Mouse (Mus musculus) neural tube, embryonic 14.5 days (tissue): ENCODE data around the gene Rad9b. TPM values are rescaled to one million over a fixed set of nuclear protein-coding genes. Genes with fewer than 3 reads are reported as not detected.

ENCODE experiments used
- ATAC-seq: fragments of 200-750 bp; cut with Nextera tagmentation; 2 replicates; pipeline ENCODE4 v1.8.0; 2017; ENCODE audit warnings: low read depth, mild to moderate bottlenecking, moderate TSS enrichment, moderate library complexity
- H3K27ac ChIP-seq: fragments of 300-500 bp; sonication (generic); 2 replicates; pipeline ENCODE4 v1.5.1; 2014; ENCODE audit warnings: low read depth, mild to moderate bottlenecking, control low read depth, low read length, moderate library complexity, mixed read lengths
- H3K27me3 ChIP-seq: fragments of 300-500 bp; sonication (generic); 2 replicates; pipeline ENCODE4 v1.6.1; 2014; ENCODE audit warnings: low read length; ENCODE audit not compliant: control insufficient read depth, insufficient read depth
- H3K36me3 ChIP-seq: fragments of 300-500 bp; sonication (generic); 2 replicates; pipeline ENCODE4 v1.6.1; 2014; ENCODE audit warnings: low read length, mixed read lengths; ENCODE audit not compliant: control insufficient read depth, insufficient read depth
- H3K4me1 ChIP-seq: fragments of 300-500 bp; sonication (generic); 2 replicates; pipeline ENCODE4 v1.6.1; 2014; ENCODE audit warnings: low read length; ENCODE audit not compliant: control insufficient read depth, insufficient read depth
- H3K4me2 ChIP-seq: fragments of 300-500 bp; sonication (generic); 2 replicates; pipeline ENCODE4 v1.6.1; 2014; ENCODE audit warnings: mild to moderate bottlenecking, low read depth, low read length, control low read depth
- H3K4me3 ChIP-seq: fragments of 300-500 bp; sonication (generic); 2 replicates; pipeline ENCODE4 v1.5.1; 2014; ENCODE audit warnings: low read depth, low read length, control low read depth, mixed read lengths
- H3K9ac ChIP-seq: fragments of 300-500 bp; sonication (generic); replicated peaks from 2 replicates; pipeline ENCODE4 v1.6.1; 2014; ENCODE audit warnings: low read depth, mild to moderate bottlenecking, control low read depth, low read length, mixed read lengths
- H3K9me3 ChIP-seq: fragments of 300-500 bp; sonication (generic); 2 replicates; pipeline ENCODE4 v1.6.1; 2016; ENCODE audit warnings: low read length; ENCODE audit not compliant: control insufficient read depth
- WGBS: fragments of 180-500 bp; shearing (Covaris S2); extraction: QIAGEN DNeasy Blood & Tissue Kit; methylation state at CpG from one replicate; pipeline ENCODE4 v1.1.7; 2014; 5-methylcytosine and 5-hydroxymethylcytosine counted together
- polyA plus RNA-seq: library from polyadenylated mRNA; unstranded; fragments of >200 nt; fragmentation: Nextera tagmentation; extraction: Ambion mirVana; gene quantifications from 2 replicates; pipeline ENCODE4 v1.2.1, GENCODE M21; 2014

Rad9b gene
- polyA plus RNA-seq, 1 experiment from 2014 or later, result 24.7 TPM

DNA sequence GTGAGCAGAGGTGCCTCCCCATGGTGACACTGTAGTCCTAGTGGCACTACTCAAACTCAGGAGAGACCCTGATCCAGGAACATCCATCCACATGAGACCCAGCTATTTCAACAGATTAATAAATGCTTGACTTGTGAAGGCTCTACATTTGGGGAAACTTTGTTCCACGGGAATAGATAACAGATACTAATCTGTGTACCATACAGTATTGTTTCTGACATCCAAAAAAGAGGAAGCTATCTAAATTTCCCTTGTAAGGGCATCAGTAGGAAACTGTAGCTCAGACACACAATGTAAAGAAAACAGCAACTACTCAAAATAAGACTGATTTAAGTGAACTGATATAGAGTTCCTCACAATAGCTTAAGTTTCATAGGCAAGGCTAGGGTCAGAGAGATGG lies 11.2 kb downstream of the Rad9b start:
- no peaks in the 10 kb centered on the region for H3K4me1 ChIP-seq
- H3K9me3 ChIP-seq, result no peaks in the 10 kb centered on the region
- no peak overlapping the region for H3K27ac ChIP-seq
- H3K4me3 ChIP-seq, result no peak overlapping the region
- no peak overlapping the region for H3K9ac ChIP-seq
- no peak overlapping the region for H3K4me2 ChIP-seq
- WGBS, result 90% methylated on average over 1 of the region's 1 CpGs
- ATAC-seq, result no peak
- no peaks in the 10 kb centered on the region for H3K27me3 ChIP-seq
- H3K36me3 ChIP-seq, result no peaks in the 10 kb centered on the region

DNA sequence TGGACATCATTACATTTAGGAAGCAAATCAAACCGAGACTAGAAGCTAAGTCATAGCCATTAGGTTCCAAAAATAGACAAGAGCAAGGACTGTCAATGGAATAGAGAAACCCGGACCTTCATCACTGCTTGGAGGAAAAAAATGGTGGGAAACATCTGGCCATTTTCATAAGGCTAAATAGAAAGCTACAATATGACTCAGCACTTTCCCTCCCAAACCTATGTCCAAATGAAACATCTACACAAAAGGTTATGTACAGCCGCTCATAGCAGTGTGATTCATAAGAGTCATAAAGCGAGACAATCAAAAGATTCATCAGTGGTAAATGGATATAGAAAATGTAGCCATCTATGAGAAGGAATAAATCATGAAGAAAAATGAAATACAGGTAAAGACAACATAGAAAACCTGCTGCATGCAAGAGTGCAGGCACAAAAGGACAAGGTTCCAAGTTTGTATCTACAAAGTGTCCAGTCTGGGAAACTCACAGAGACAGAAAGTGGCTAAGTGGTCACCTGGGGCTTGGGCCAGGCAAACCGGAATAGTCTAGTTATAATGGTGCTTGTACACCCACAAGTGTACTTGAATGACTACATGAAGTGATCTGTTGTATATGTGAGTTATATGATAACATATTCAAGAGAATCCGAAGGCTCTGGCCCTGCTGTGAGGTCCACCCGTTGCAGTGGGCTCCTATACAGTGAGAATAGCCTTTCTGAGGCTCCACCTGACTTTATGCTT lies 17.3 kb downstream of the Rad9b start:
- Histone ChIP-seq H3K9ac (no peak overlapping the region), H3K9me3 (no peaks in the 10 kb centered on the region), H3K4me3 (no peak overlapping the region), H3K4me1 (no peaks in the 10 kb centered on the region), H3K27me3 (no peaks in the 10 kb centered on the region), H3K27ac (no peak overlapping the region), H3K36me3 (no peaks in the 10 kb centered on the region), H3K4me2 (no peak overlapping the region)
- WGBS, result 94% methylated on average over 7 of the region's 7 CpGs
- no peak for ATAC-seq

DNA sequence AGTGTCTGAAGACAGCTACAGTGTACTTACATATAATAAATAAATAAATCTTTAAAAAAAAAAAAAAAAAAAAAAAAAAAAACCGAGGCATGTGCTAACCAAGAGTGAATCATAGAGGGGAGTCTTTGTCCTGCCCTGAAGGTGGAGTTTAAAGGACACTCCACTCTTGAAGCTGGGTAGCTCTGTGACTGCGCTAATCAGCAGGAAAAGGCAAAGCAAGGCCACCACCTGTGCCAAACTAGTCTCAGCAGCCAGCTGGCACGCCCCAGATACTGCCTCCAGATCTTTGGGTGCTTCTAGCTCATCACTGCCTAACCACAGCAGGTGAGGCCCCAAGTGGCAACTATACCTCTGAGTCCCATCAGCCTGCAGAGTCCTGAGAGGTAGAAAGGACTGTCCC lies 19.4 kb downstream of the Rad9b start:
- Histone ChIP-seq H3K27ac (no peak overlapping the region), H3K4me3 (no peak overlapping the region), H3K4me1 (no peaks in the 10 kb centered on the region), H3K9me3 (no peaks in the 10 kb centered on the region), H3K27me3 (no peaks in the 10 kb centered on the region), H3K9ac (no peak overlapping the region), H3K4me2 (no peak overlapping the region), H3K36me3 (no peaks in the 10 kb centered on the region)
- 78% methylated on average over 3 of the region's 3 CpGs for WGBS
- ATAC-seq, result no peak

DNA sequence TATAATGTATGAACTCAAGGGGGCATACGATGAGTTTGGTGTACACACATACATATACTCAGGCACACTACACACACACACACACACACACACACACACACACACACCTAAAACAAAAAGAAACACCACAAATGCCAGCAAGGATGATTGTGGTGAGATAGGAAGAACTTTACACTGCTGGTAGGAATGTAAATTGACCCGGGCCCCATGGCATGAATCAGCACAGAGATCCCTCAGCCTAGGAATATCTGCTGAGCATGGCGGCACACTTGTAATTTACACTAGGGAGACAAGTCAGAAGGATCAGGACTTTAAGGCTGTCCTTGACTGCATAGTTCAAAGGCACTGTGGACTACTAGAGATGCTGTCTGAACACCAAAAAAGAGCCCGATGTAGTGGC lies 23.8 kb downstream of the Rad9b start:
- Histone ChIP-seq H3K36me3 (peaks cover 9% of the 10 kb centered on the region), H3K4me2 (no peak overlapping the region), H3K4me3 (no peak overlapping the region), H3K27ac (no peak overlapping the region), H3K9me3 (no peaks in the 10 kb centered on the region), H3K9ac (no peak overlapping the region), H3K27me3 (no peaks in the 10 kb centered on the region), H3K4me1 (no peaks in the 10 kb centered on the region)
- WGBS, result 93% methylated on average over 4 of the region's 4 CpGs
- no peak for ATAC-seq

DNA sequence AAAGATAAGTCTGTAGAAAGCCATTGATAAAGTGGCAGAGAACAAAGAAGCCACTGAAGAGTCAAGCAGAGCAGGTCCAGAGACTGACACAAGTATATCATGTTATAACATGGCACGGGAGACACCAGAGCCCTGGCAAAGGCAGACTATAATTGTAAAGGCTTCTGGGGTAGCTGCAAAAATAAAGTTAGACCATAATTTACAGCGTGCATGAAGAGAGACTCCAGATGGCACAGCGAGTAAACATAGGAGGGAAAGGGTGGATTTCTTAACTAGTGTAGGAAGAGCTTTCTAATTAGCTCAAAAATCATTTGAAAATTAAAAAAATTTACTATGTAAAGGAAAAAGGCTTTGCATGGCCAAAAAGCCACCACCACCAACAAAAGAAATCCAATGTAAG lies 26.8 kb downstream of the Rad9b start:
- no peaks in the 10 kb centered on the region for H3K9me3 ChIP-seq
- WGBS, result 86% methylated on average over 3 of the region's 3 CpGs

DNA sequence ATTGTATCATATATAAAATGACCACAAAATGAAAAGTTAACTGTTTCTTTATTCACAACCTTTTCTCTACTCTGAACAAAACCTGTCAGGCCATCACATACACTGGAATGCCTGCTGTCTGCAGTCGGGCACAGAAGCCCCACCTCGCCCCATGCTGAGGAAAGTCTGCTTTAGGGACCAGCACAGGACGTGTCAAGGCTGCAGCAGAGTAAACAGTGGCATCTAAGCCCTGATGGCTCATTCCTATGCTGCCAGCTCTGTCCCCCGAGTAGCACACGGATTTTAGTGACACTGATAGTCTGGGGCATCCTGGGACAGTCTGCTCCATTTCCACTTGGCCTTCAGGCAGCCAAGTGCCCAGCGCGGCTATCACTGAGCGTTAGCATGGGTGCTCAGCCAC lies 28.6 kb downstream of the Rad9b start:
- no peak overlapping the region for H3K4me3 ChIP-seq
- no peaks in the 10 kb centered on the region for H3K4me1 ChIP-seq
- no peak overlapping the region for H3K4me2 ChIP-seq
- H3K27me3 ChIP-seq, result no peaks in the 10 kb centered on the region
- no peak overlapping the region for H3K9ac ChIP-seq
- WGBS, result 88% methylated on average over 8 of the region's 8 CpGs
- ATAC-seq, result no peak
- no peak overlapping the region for H3K27ac ChIP-seq
- H3K36me3 ChIP-seq, result peaks cover 27% of the 10 kb centered on the region
- no peaks in the 10 kb centered on the region for H3K9me3 ChIP-seq

More for the DNA sequence above, 26.8 kb downstream of the Rad9b start:
- H3K36me3 ChIP-seq, result peaks cover 20% of the 10 kb centered on the region
- H3K27me3 ChIP-seq, result no peaks in the 10 kb centered on the region
- H3K4me3 ChIP-seq, result no peak overlapping the region
- no peak for ATAC-seq
- H3K9ac ChIP-seq, result no peak overlapping the region
- no peaks in the 10 kb centered on the region for H3K4me1 ChIP-seq
- no peak overlapping the region for H3K4me2 ChIP-seq
- H3K27ac ChIP-seq, result no peak overlapping the region

DNA sequence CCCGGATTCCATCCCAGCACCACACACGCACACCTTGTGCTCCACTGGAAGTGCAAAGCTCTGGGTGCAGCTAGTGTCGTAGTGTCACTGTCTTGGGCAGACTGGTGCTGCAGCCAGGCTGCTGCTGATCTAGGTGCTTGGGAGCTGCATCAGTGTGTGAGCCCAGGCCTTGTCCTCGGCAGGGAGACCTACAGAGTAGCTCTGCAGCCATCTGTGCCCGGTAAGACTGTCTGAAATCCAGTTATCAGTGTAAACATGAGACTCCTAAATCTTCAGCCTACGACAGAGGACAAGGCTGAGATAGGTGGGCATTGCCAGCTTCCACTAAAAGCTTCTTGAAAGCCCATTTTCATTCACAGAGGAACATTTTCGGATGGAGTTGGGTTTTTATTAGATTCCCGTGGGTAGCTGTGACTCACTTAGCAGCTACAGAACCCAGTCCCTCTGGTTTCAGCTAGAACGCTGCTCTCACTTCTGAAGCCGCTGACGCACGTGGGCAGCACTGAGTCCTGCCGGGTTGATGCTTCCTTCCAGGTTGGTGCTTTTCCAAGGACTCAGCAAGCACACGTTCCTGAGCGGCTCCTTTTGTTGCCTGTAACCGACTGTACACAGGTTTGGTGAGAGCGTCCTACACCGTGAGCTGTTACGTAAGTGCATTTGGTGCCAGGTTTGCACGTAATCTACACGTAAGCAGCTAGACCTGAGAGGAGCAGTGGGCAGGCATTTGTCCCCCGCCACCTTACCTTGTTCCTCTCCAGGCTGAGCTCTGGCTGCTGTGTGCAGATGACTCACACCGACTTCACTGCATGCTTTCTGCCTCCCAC lies 29.2 kb downstream of the Rad9b start:
- no peak overlapping the region for H3K9ac ChIP-seq
- H3K9me3 ChIP-seq, result no peaks in the 10 kb centered on the region
- ATAC-seq, result no peak
- H3K4me3 ChIP-seq, result no peak overlapping the region
- H3K36me3 ChIP-seq, result peaks cover 33% of the 10 kb centered on the region
- no peak overlapping the region for H3K27ac ChIP-seq
- H3K4me1 ChIP-seq, result no peaks in the 10 kb centered on the region
- 93% methylated on average over 23 of the region's 23 CpGs for WGBS
- no peaks in the 10 kb centered on the region for H3K27me3 ChIP-seq
- no peak overlapping the region for H3K4me2 ChIP-seq

DNA sequence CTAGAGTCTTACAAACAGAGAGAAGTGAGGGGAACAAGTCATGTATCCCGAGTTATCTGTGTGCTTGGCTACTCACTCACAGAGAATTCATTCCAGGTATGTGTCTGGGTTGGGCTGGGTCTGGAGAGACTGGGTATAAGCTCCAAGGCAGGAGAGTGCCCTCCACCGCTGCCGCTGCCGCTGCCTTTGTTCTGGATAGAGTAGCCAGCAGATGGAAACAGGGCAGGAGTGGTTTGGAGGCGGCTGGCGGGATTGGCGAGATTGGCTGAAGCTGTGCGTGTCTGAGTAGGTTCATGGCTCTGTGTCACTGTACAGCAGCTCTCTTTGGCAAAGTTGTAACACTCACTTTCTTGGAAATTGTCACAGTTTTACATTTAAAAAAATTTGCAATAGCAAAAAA lies 30.5 kb downstream of the Rad9b start:
- Histone ChIP-seq H3K4me1 (no peaks in the 10 kb centered on the region), H3K36me3 (peaks cover 34% of the 10 kb centered on the region), H3K4me2 (no peak overlapping the region), H3K9ac (no peak overlapping the region), H3K27me3 (no peaks in the 10 kb centered on the region), H3K27ac (no peak overlapping the region), H3K4me3 (no peak overlapping the region), H3K9me3 (no peaks in the 10 kb centered on the region)
- 73% methylated on average over 8 of the region's 8 CpGs for WGBS
- ATAC-seq, result no peak

DNA sequence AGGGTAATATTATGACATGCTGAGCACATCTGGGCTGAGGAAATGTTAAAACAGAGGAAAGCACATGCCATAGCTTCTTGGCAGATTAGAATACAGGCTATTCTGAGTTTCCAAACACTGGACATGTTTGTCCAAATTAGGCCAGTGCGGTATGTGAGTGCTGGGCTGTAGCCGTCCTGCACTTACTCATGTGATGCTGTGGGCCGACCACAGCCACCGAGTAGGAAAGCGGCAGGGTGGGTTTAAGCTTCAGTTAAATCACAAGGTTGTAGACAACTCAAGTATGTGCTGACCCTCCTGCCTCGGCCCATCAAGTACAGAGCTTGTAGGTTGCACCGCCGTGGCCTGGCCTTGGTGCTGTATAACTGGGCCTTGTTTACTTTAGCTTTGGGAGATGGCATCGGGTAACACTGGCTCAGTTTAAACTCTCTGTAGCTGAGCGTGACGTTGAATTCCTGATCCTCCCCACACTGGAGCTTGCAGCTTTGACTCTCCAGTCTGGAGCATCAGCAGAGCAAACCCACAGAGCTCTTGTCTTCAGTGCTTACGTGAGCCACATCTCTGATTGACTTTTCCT lies 33.7 kb downstream of the Rad9b start:
- H3K27me3 ChIP-seq, result no peaks in the 10 kb centered on the region
- no peak overlapping the region for H3K9ac ChIP-seq
- WGBS, result 83% methylated on average over 12 of the region's 12 CpGs
- H3K9me3 ChIP-seq, result no peaks in the 10 kb centered on the region
- no peak overlapping the region for H3K4me3 ChIP-seq
- H3K27ac ChIP-seq, result no peak overlapping the region
- no peak for ATAC-seq
- H3K36me3 ChIP-seq, result peaks cover 25% of the 10 kb centered on the region
- no peak overlapping the region for H3K4me2 ChIP-seq
- no peaks in the 10 kb centered on the region for H3K4me1 ChIP-seq
